Mouse (Mus musculus) c-Kit-positive CD71-positive TER-119-negative erythroid progenitor cells, embryonic 14.5 days (primary cell): ENCODE measurements around the gene Myl9.

Experiments
- DNase-seq: peaks from one replicate; pipeline ENCODE4 v3.0.0-alpha.2; 2013; ENCODE audit warnings: low read depth

Myl9 gene

GRCm38 (mm10) chr2:156764747-156765146 lies 10.5 kb upstream of the Myl9 start:
- DNase-seq, result no peak

- no peak for DNase-seq
Observed at GRCm38 (mm10) chr2:156765593-156765992, 9.6 kb upstream of the Myl9 start.

- DNase-seq, result no peak
Observed at GRCm38 (mm10) chr2:156766227-156767019, 8.8 kb upstream of the Myl9 start.

- no peak for DNase-seq
Observed at GRCm38 (mm10) chr2:156767108-156767507, 8.1 kb upstream of the Myl9 start.

- no peak for DNase-seq
Observed at GRCm38 (mm10) chr2:156769274-156769673, 5.9 kb upstream of the Myl9 start.

- DNase-seq, result no peak
Observed at GRCm38 (mm10) chr2:156773470-156773869, 1.8 kb upstream of the Myl9 start.

GRCm38 (mm10) chr2:156774035-156774737 lies 1.0 kb upstream of the Myl9 start:
- DNase-seq, result no peak

- no peak for DNase-seq
Observed at GRCm38 (mm10) chr2:156775455-156776435, 525 bp downstream of the Myl9 start.

- no peak for DNase-seq
Observed at GRCm38 (mm10) chr2:156776907-156777306, 1.7 kb downstream of the Myl9 start.

- DNase-seq, result no peak
Observed at GRCm38 (mm10) chr2:156777326-156778004, 2.2 kb downstream of the Myl9 start.

- no peak for DNase-seq
Observed at GRCm38 (mm10) chr2:156778571-156778970, 3.4 kb downstream of the Myl9 start.

- no peak for DNase-seq
Observed at GRCm38 (mm10) chr2:156779036-156779435, 3.8 kb downstream of the Myl9 start.

- DNase-seq, result no peak
Observed at GRCm38 (mm10) chr2:156779488-156779887, 4.3 kb downstream of the Myl9 start.

GRCm38 (mm10) chr2:156780129-156780528 lies 4.9 kb downstream of the Myl9 start:
- DNase-seq, result no peak

GRCm38 (mm10) chr2:156780752-156781151 lies 5.5 kb downstream of the Myl9 start:
- peak; percentile 59 for DNase-seq

- no peak for DNase-seq
Observed at GRCm38 (mm10) chr2:156781281-156781680, 6.1 kb downstream of the Myl9 start.

GRCm38 (mm10) chr2:156781836-156782480 lies 6.7 kb downstream of the Myl9 start:
- DNase-seq, result peak; percentile 68

- no peak for DNase-seq
Observed at GRCm38 (mm10) chr2:156782481-156783348, 7.5 kb downstream of the Myl9 start.

GRCm38 (mm10) chr2:156783349-156783728 lies 8.1 kb downstream of the Myl9 start:
- DNase-seq, result peak; percentile 85

- DNase-seq, result no peak
Observed at GRCm38 (mm10) chr2:156784016-156784585, 8.9 kb downstream of the Myl9 start.
